Mouse (Mus musculus) c-Kit-negative CD71-positive TER-119-positive erythroid progenitor cells, embryonic 14.5 days (primary cell): ENCODE data around the gene Ankrd11.
"Not testable (repeated sequence)": the region's sequence is repeated elsewhere in the genome, so short reads cannot be mapped to it uniquely, and the experiment has no call there.

Source experiments
- DNase-seq: peaks from one replicate; pipeline ENCODE4 v3.0.0-alpha.2; 2013; ENCODE audit warnings: low read depth, low spot score

Gene Ankrd11

GRCm38 (mm10) chr8:123040110-123040650 lies 1.9 kb downstream of the Ankrd11 start:
- DNase-seq = no peak

DNA sequence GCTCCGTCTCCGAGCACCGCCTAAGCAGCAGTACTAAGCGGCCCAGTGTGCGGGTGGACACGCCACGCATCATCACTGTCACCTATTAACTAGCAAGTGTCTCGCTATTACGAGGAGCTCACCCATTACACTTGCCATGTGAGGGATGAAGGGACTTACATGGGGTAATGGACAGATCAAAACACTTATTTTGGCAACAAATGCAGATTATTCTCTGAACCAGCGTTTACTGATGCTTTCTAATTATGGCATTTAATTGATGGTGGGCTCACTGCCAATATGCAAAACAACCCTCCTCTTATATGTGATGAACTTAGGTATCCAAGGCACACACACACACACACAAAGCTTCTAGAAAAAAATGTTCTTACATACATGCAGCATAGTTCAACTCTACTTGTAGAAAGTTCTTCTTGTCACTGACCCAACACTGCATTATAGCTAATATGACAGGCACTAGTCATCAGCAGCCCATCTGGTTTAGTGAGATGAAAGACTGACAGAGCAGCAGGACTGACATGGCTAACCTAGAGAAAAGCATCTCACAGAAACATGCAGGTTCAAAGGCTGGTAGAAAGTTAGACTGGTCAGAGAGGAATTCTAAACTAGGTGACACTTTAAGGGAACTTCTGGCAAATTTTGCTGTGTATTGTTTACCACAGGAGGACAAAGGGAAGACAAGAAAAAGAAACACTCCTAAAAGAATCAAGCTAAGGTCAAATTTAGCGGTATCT lies 2.5 kb downstream of the Ankrd11 start:
- DNase-seq = no peak

DNA sequence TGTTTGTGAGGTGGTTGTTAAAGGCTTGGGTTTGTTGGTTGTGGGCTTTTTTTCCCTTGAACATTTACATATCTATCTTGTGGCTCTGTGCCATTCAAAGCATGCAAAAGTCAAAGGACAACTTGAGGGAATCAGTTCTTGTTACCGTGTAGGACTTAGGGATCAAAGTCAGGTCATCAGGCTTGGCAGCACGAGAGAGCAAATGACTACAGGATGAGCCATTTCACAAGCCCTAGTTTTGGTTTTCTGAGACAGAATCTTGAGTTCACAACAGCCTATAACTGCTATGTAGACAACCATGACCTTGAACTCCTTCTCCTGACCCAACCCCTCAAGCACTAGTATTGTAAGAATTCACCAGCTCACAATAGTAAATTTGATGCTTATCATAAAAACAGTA lies 3.7 kb downstream of the Ankrd11 start:
- no peak for DNase-seq

- no peak for DNase-seq
Observed at GRCm38 (mm10) chr8:123037487-123037886, 4.6 kb downstream of the Ankrd11 start.

GRCm38 (mm10) chr8:123036956-123037355 lies 5.1 kb downstream of the Ankrd11 start:
- peak; percentile 67 for DNase-seq

- no peak for DNase-seq
Observed at GRCm38 (mm10) chr8:123034171-123034570, 7.9 kb downstream of the Ankrd11 start.

GRCm38 (mm10) chr8:123033431-123033830 lies 8.6 kb downstream of the Ankrd11 start:
- no peak for DNase-seq

- no peak for DNase-seq
Observed at GRCm38 (mm10) chr8:123032730-123033129, 9.3 kb downstream of the Ankrd11 start.

GRCm38 (mm10) chr8:123031321-123031978 lies 10.6 kb downstream of the Ankrd11 start:
- DNase-seq = no peak

GRCm38 (mm10) chr8:123030091-123030490 lies 12.0 kb downstream of the Ankrd11 start:
- not testable (repeated sequence) for DNase-seq

GRCm38 (mm10) chr8:123027786-123028185 lies 14.3 kb downstream of the Ankrd11 start:
- no peak for DNase-seq

GRCm38 (mm10) chr8:123025951-123026351 lies 16.1 kb downstream of the Ankrd11 start:
- DNase-seq = no peak

- no peak for DNase-seq
Observed at GRCm38 (mm10) chr8:123024226-123024625, 17.9 kb downstream of the Ankrd11 start.

DNA sequence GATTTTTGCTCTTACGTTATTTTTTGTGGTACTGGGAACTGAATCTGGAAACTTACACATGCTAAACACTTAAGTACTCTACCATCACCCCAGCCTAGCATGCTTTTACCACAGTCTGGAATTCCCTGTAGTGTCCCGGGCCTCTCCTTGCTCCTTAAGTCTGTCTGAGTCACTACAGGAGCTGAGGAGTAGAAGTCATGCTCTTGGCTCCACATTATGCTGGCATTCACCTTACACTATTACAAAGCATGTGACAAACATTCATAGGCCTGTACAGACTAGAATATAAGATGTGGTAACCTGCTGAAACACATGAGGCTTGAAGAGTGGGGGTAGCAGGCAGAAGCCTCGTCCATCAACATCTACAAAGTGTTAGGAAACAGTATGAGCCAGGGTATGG lies 19.4 kb downstream of the Ankrd11 start:
- no peak for DNase-seq

DNA sequence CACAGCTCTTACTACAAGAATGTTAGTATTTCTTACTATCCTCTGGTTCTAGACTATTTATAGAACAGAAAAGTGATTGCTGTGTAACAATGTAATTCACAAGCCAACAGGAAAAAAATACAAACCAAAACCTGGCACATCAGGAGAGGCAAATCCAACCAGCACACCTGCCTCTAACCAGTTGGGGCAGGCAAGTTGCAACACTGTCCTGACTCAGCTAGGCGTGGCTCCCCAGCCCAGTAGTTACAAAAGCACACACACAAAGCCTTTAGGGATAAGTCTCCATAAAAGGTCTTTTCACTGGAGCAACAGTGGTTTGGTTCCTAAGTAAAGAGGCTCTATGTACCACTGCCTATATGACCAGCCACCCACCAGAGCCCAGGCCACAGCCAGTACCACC lies 20.8 kb downstream of the Ankrd11 start:
- no peak for DNase-seq

DNA sequence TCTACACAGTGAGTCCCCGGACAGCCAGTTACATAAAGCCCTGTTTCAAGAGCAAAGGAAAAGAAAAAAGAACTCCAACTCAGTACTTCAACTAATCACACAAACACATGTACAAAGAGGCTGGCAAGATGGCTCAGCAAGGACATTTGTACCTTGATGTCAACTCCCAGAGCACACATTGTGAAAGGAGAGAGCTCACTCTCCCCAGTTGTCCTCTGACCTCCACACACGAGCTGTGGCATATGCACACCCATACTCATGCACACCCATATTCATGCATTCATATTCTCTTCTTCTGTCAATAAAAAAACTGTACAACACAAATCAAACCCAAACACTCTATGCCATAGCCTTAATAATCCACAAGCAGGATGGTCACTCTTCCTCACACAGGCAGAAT lies 21.2 kb downstream of the Ankrd11 start:
- DNase-seq = no peak

DNA sequence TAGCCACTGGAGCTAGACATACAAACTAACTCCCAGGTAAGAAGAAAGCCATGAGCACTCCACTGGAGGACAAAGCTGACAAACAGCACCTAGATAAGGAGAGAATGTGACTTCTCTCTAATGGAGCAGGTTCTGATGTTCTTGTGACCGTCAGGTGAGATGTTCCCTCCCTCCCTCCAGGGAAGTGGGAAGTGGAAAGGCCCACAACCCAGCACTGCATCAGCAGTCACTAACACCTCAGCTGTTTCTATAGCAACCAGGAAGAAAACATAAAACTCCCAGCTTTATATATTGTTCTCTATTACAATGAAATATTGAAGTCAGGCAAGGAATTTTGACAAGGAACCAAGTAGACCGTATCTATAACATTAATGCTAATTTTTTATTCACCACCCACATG lies 22.0 kb downstream of the Ankrd11 start:
- no peak for DNase-seq

GRCm38 (mm10) chr8:123018484-123019164 lies 23.5 kb downstream of the Ankrd11 start:
- DNase-seq = no peak

- no peak for DNase-seq
Observed at GRCm38 (mm10) chr8:123017143-123017542, 24.9 kb downstream of the Ankrd11 start.

DNA sequence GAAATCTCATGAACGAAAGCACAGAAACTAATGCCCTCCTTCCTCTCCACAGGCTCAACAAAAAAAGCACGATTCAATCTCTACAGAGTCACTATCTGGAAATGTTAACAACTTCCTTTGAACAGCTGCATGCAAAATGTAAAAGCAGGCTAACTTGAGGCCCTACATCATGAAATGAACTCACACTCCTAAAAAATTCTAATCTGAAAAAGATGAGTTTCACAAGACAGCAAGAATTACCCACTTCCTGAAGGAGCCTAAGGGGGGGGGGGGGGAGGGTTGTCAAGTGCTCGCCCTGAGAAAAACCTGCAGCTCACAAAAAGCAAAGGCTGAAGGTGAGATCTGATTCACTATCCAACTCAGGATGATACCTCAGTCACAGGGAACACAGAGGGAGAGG lies 27.0 kb downstream of the Ankrd11 start:
- no peak for DNase-seq

DNA sequence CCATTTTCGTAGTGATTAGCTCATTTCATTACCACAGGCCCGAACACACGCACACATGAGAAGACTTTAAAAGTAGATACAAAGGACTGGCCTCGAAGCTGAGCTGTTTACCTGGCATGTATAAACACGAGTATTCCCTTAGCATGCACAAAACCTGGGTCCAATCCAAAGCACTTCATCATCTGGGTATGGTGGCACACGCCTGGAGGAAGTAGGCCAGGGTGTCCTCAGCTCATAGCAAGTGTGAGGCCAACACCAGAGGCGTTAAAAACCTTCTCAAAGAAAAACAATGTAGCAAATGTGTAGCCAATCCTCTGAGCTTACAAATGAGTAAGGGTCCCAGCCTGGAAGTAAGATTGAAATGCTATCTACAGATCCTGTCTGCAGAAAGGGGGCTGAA lies 27.6 kb downstream of the Ankrd11 start:
- DNase-seq = no peak

DNA sequence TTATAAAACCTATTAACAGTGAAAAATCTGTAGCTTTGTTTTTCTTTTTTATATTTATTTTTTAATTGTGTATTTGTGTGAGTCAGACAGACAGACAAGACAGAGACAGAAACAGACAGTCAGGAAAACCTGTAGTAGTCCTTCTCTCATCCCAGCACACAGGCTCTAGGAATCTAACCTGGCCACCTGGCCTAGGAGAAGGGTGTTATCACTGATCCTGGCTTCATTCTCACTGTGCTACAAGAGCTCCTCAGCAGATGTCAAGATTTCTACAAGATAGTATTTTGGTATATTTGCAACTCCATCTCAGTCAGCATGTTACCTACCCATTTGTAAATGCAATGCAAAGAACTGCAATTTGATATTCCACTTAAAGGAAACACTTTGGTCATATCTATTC lies 30.8 kb downstream of the Ankrd11 start:
- no peak for DNase-seq
